Comparison of ENCODE assay signal across 22 mouse cellular contexts in the genomic region with DNA sequence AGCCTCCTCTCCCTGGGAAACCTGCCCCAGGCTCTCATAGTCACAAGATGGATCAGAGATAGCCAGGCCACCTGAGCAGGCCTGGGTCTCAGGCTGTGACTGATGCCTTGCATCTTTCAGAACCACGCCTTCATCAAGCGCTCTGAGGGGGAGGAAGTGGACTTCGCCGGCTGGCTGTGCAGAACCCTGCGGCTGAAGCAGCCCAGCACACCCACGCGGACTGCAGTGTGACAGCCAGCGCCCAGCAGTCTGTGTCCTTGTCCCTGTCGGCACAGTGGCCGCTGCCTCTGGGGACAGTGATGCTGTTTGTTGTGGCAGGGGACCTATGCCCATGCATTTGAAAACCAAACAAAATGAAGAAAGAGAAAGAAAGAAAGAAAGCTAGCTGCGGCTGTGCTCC. TPM values are rescaled to one million over a fixed set of nuclear protein-coding genes. Genes with fewer than 3 reads are reported as not detected.
DNase-seq lines count a peak whose midpoint lies in the region; ATAC-seq and TF ChIP-seq lines count a peak whose summit lies in the region.
"Had no signal": no experiment of that assay in that cellular context is flagged by ENCODE, and none has a peak within 500 bp of the region (broad histone marks: within the 10 kb centered on the region; RNA-seq: fewer than 3 reads in every experiment).

No protein-coding gene starts in this region.

- H3K27me3 ChIP-seq in liver, embryonic 13.5 days = no peaks in the 10 kb centered on the region
- H3K27me3 ChIP-seq in forebrain, embryonic 12.5 days = peaks cover 14% of the 10 kb centered on the region
- H3K27me3 ChIP-seq: CH12.LX, Patski had no signal

- H3K4me2 ChIP-seq in liver, embryonic 13.5 days = no peak overlapping the region
- H3K4me2 ChIP-seq in forebrain, embryonic 12.5 days = no peak overlapping the region
- H3K4me2 ChIP-seq: hindbrain, embryonic 13.5 days had no signal

- peaks cover 63% of the 10 kb centered on the region for H3K36me3 ChIP-seq in liver, embryonic 13.5 days
- peaks cover 61% of the 10 kb centered on the region for H3K36me3 ChIP-seq in forebrain, embryonic 12.5 days (replicated peaks)

- H3K9ac ChIP-seq in liver, embryonic 13.5 days = no peak overlapping the region
- no peak overlapping the region for H3K9ac ChIP-seq in forebrain, embryonic 12.5 days
- H3K9ac ChIP-seq: hindbrain, embryonic 13.5 days had no signal

- TF ChIP-seq CTCF in layer of hippocampus, adult 2 months (conservative IDR thresholded peaks at IDR 0.05) = no peak

- no peak overlapping the region for H3K4me3 ChIP-seq in layer of hippocampus, adult 2 months
- H3K4me3 ChIP-seq in liver, embryonic 13.5 days (replicated peaks) = no peak overlapping the region
- H3K4me3 ChIP-seq in forebrain, embryonic 12.5 days (replicated peaks) = no peak overlapping the region
- H3K4me3 ChIP-seq: embryonic facial prominence, embryonic 10.5 days; heart, embryonic 10.5 days; hindbrain, embryonic 13.5 days had no signal

- DNase-seq in adrenal gland, postnatal 14 days = peak; percentile 62
- no peak for DNase-seq in adrenal gland, postnatal 10 days
- DNase-seq in layer of hippocampus, adult 2 months (ENCODE audit: low spot score in 2 of 2) = no peak
- no peak for DNase-seq in layer of hippocampus, adult 9-10 months (ENCODE audit: low spot score)
- DNase-seq in liver, embryonic 13.5 days = no peak
- DNase-seq in liver = no peak
- peak; percentile 68 for DNase-seq in brain, adult 2 months (ENCODE audit: low read depth, low spot score)
- DNase-seq: cerebellum, adult 2 months; cerebellum, postnatal 10 days; gastrocnemius, postnatal 10 days; heart, adult 18-20 months; heart, postnatal 10 days; heart, postnatal 4 days had no signal

- ATAC-seq in liver, embryonic 13.5 days (ENCODE audit: low read depth) = no peak
- ATAC-seq in forebrain, embryonic 12.5 days (ENCODE audit: low FRiP score) = no peak
- ATAC-seq: activated CD4-positive, CD25-positive, alpha-beta regulatory T cell, adult 4 months; forebrain, embryonic 14.5 days; hindbrain, postnatal 0 days; Patski had no signal

- peaks cover 43% of the 10 kb centered on the region for H3K4me1 ChIP-seq in liver, embryonic 13.5 days (replicated peaks)
- peaks cover 4% of the 10 kb centered on the region; the same call in 1 of the 2 replicates for H3K4me1 ChIP-seq in forebrain, embryonic 12.5 days

- peak overlapping the region; percentile 23; the same call in 1 of the 2 replicates for H3K27ac ChIP-seq in layer of hippocampus, adult 2 months
- peak overlapping the region; percentile 19; the same call in 1 of the 2 replicates for H3K27ac ChIP-seq in liver, embryonic 13.5 days
- H3K27ac ChIP-seq in forebrain, embryonic 12.5 days = no peak overlapping the region
- H3K27ac ChIP-seq: embryonic facial prominence, embryonic 10.5 days; heart, embryonic 10.5 days; hindbrain, embryonic 13.5 days; hindbrain, postnatal 0 days had no signal

- WGBS in liver, embryonic 13.5 days (ENCODE audit: insufficient replicate concordance) = 72% methylated on average over 11 of the region's 11 CpGs
- 85% methylated on average over 11 of the region's 11 CpGs for WGBS in forebrain, embryonic 12.5 days

- H3K9me3 ChIP-seq in liver, embryonic 13.5 days (replicated peaks) = no peaks in the 10 kb centered on the region
- H3K9me3 ChIP-seq in forebrain, embryonic 12.5 days = no peaks in the 10 kb centered on the region
- H3K9me3 ChIP-seq: embryonic facial prominence, embryonic 10.5 days; heart, embryonic 10.5 days; hindbrain, embryonic 13.5 days had no signal

RNA-seq across cellular contexts. Expression of a gene that starts 11.5 kb away (rescaled TPM):
- total RNA-seq in adrenal gland, postnatal 14 days (2021) = 66.9 and 73.8 TPM in 2 replicates
- total RNA-seq in adrenal gland, postnatal 10 days (2021) = 10 to 100 TPM; 61.1 to 66.6 TPM
- total RNA-seq in layer of hippocampus, adult 2 months (2021) = 100 to 1,000 TPM; 103 to 109 TPM
- polyA plus RNA-seq in liver, embryonic 13.5 days (2015; fragmentation: Nextera tagmentation; extraction: Ambion mirVana) = 49.1 and 49.6 TPM in 2 replicates
- 12.4 and 13.5 TPM in 2 replicates for polyA plus RNA-seq in forebrain, embryonic 12.5 days (2016; fragmentation: Nextera tagmentation; extraction: Ambion mirVana)

RNA-seq across cellular contexts. Expression of a gene that starts 17.8 kb away (rescaled TPM):
- total RNA-seq in adrenal gland, postnatal 14 days (2021) = 161 and 163 TPM in 2 replicates
- 100 to 1,000 TPM; 151 to 161 TPM for total RNA-seq in adrenal gland, postnatal 10 days (2021)
- 100 to 1,000 TPM; 132 to 139 TPM for total RNA-seq in layer of hippocampus, adult 2 months (2021)
- polyA plus RNA-seq in liver, embryonic 13.5 days (2015; fragmentation: Nextera tagmentation; extraction: Ambion mirVana) = 127 and 130 TPM in 2 replicates
- polyA plus RNA-seq in forebrain, embryonic 12.5 days (2016; fragmentation: Nextera tagmentation; extraction: Ambion mirVana) = 208 and 210 TPM in 2 replicates

RNA-seq across cellular contexts. Expression of a gene that starts 24.8 kb away (rescaled TPM):
- 2.5 and 26.5 TPM in 2 replicates for total RNA-seq in adrenal gland, postnatal 14 days (2021)
- total RNA-seq in adrenal gland, postnatal 10 days (2021) = 10 to 100 TPM; 18.1 to 42.6 TPM
- total RNA-seq in layer of hippocampus, adult 2 months (2021) = under 1 TPM; 0.20 to 0.66 TPM
- 22.3 and 22.5 TPM in 2 replicates for polyA plus RNA-seq in liver, embryonic 13.5 days (2015; fragmentation: Nextera tagmentation; extraction: Ambion mirVana)
- polyA plus RNA-seq in forebrain, embryonic 12.5 days (2016; fragmentation: Nextera tagmentation; extraction: Ambion mirVana) = 0.46 and 0.69 TPM in 2 replicates
- total RNA-seq: CH12.LX had no signal
- polyA plus RNA-seq: activated CD4-positive, CD25-positive, alpha-beta regulatory T cell, adult 4 months; embryonic facial prominence, embryonic 10.5 days had no signal

RNA-seq across cellular contexts. Expression of a gene that starts 44.2 kb away (rescaled TPM):
- 27.3 and 28.3 TPM in 2 replicates for total RNA-seq in adrenal gland, postnatal 14 days (2021)
- total RNA-seq in adrenal gland, postnatal 10 days (2021) = 10 to 100 TPM; 25.8 to 26.5 TPM
- total RNA-seq in layer of hippocampus, adult 2 months (2021) = 10 to 100 TPM; 29.4 to 29.5 TPM
- polyA plus RNA-seq in liver, embryonic 13.5 days (2015; fragmentation: Nextera tagmentation; extraction: Ambion mirVana) = 23.5 and 23.8 TPM in 2 replicates
- 51.6 and 52.9 TPM in 2 replicates for polyA plus RNA-seq in forebrain, embryonic 12.5 days (2016; fragmentation: Nextera tagmentation; extraction: Ambion mirVana)

RNA-seq across cellular contexts. Expression of a gene that starts 52.9 kb away (rescaled TPM):
- total RNA-seq in adrenal gland, postnatal 14 days (2021) = 1,390 and 1,511 TPM in 2 replicates
- total RNA-seq in adrenal gland, postnatal 10 days (2021) = 1,000 to 10,000 TPM; 1,466 to 1,521 TPM
- total RNA-seq in layer of hippocampus, adult 2 months (2021) = 100 to 1,000 TPM; 907 to 909 TPM
- polyA plus RNA-seq in liver, embryonic 13.5 days (2015; fragmentation: Nextera tagmentation; extraction: Ambion mirVana) = 369 and 384 TPM in 2 replicates
- polyA plus RNA-seq in forebrain, embryonic 12.5 days (2016; fragmentation: Nextera tagmentation; extraction: Ambion mirVana) = 518 and 540 TPM in 2 replicates

Comparison
In these comparisons a context has a peak if more than half of its experiments do, and no peak if none do; other contexts are left out.
1. DNase-seq: peak in adrenal gland, postnatal 14 days (single experiment) and brain, adult 2 months (single experiment); none in adrenal gland, postnatal 10 days (single experiment), layer of hippocampus, adult 2 months (0 of 2), layer of hippocampus, adult 9-10 months (single experiment), liver, embryonic 13.5 days (single experiment) and liver (single experiment).